ENCODE assay signal across 21 mouse cellular contexts in genomic region chr1:40233621-40234020, GRCm38 (mm10). TPM values are rescaled to one million over a fixed set of nuclear protein-coding genes. Genes with fewer than 3 reads are reported as not detected.
DNase-seq lines count a peak whose midpoint lies in the region; ATAC-seq and TF ChIP-seq lines count a peak whose summit lies in the region.
"Had no signal": no experiment of that assay in that cellular context is flagged by ENCODE, and none has a peak within 500 bp of the region (broad histone marks: within the 10 kb centered on the region; RNA-seq: fewer than 3 reads in every experiment).

No protein-coding gene starts in this region.

- H3K4me3 ChIP-seq in heart, postnatal 0 days (ENCODE audit: low read depth, low read length) = no peak overlapping the region
- H3K4me3 ChIP-seq in heart, embryonic 11.5 days (ENCODE audit: low read depth, low read length) = no peak overlapping the region
- H3K4me3 ChIP-seq in liver, embryonic 13.5 days (replicated peaks) = no peak overlapping the region
- H3K4me3 ChIP-seq in liver, embryonic 12.5 days = no peak overlapping the region
- no peak overlapping the region for H3K4me3 ChIP-seq in limb, embryonic 12.5 days (replicated peaks)
- H3K4me3 ChIP-seq: embryonic facial prominence, embryonic 10.5 days; erythroblast, embryonic 14.5 days; heart, adult 2 months; left cerebral cortex, adult 2 months had no signal

- H3K4me1 ChIP-seq in heart, postnatal 0 days (ENCODE audit: control insufficient read depth, insufficient read depth) = no peaks in the 10 kb centered on the region
- H3K4me1 ChIP-seq in heart, embryonic 11.5 days (ENCODE audit: control insufficient read depth, insufficient read depth, low read length) = peaks cover 11% of the 10 kb centered on the region; the same call in 1 of the 2 replicates
- peaks cover 47% of the 10 kb centered on the region for H3K4me1 ChIP-seq in liver, embryonic 13.5 days (replicated peaks)
- peaks cover 46% of the 10 kb centered on the region for H3K4me1 ChIP-seq in liver, embryonic 12.5 days
- H3K4me1 ChIP-seq in limb, embryonic 12.5 days (replicated peaks) = peaks cover 28% of the 10 kb centered on the region

- 0 out of 2 replicates have a peak overlapping the region, but pooled peaks have one; percentile 16 for H3K27ac ChIP-seq in heart, postnatal 0 days (ENCODE audit: low read depth)
- no peak overlapping the region for H3K27ac ChIP-seq in heart, embryonic 11.5 days (ENCODE audit: low read depth, low read length)
- H3K27ac ChIP-seq in liver, embryonic 13.5 days = peak overlapping the region; percentile 36; the same call in 1 of the 2 replicates
- H3K27ac ChIP-seq in liver, embryonic 12.5 days = no peak overlapping the region
- H3K27ac ChIP-seq in limb, embryonic 12.5 days = peak overlapping the region; percentile 53
- H3K27ac ChIP-seq: embryonic facial prominence, embryonic 10.5 days; heart, adult 2 months; left cerebral cortex, adult 2 months; macrophage had no signal

- no peak overlapping the region for H3K4me2 ChIP-seq in heart, postnatal 0 days (ENCODE audit: low read depth, low read length)
- no peak overlapping the region for H3K4me2 ChIP-seq in heart, embryonic 11.5 days
- no peak overlapping the region for H3K4me2 ChIP-seq in liver, embryonic 13.5 days
- H3K4me2 ChIP-seq in liver, embryonic 12.5 days = no peak overlapping the region
- no peak overlapping the region for H3K4me2 ChIP-seq in limb, embryonic 12.5 days
- H3K4me2 ChIP-seq: midbrain, embryonic 11.5 days had no signal

- no peak for TF ChIP-seq EP300 in heart, postnatal 0 days (IDR thresholded peaks at IDR 0.05; ENCODE audit: low read depth)

- no peak overlapping the region for H3K9ac ChIP-seq in heart, postnatal 0 days (replicated peaks; ENCODE audit: low read depth, low read length)
- H3K9ac ChIP-seq in heart, embryonic 11.5 days (ENCODE audit: low read depth, low read length) = no peak overlapping the region
- H3K9ac ChIP-seq in liver, embryonic 13.5 days = no peak overlapping the region
- H3K9ac ChIP-seq in liver, embryonic 12.5 days = no peak overlapping the region
- H3K9ac ChIP-seq in limb, embryonic 12.5 days (replicated peaks) = no peak overlapping the region

- H3K9me3 ChIP-seq in heart, postnatal 0 days (replicated peaks; ENCODE audit: control insufficient read depth, low read length) = no peaks in the 10 kb centered on the region
- H3K9me3 ChIP-seq in heart, embryonic 11.5 days (replicated peaks; ENCODE audit: control insufficient read depth, low read length) = no peaks in the 10 kb centered on the region
- H3K9me3 ChIP-seq in liver, embryonic 13.5 days (replicated peaks) = no peaks in the 10 kb centered on the region
- no peaks in the 10 kb centered on the region for H3K9me3 ChIP-seq in liver, embryonic 12.5 days (replicated peaks)
- H3K9me3 ChIP-seq in limb, embryonic 12.5 days = no peaks in the 10 kb centered on the region
- H3K9me3 ChIP-seq: embryonic facial prominence, embryonic 10.5 days had no signal

- no peak for TF ChIP-seq CTCF in heart, postnatal 0 days (IDR thresholded peaks at IDR 0.05; ENCODE audit: low read depth)

- no peak for DNase-seq in heart, postnatal 0 days (ENCODE audit: low spot score)
- no peak for DNase-seq in liver, embryonic 13.5 days
- peak; percentile 81 for DNase-seq in 3T3-L1 (ENCODE audit: low read depth, low spot score)
- no peak for DNase-seq in right cerebral cortex, postnatal 36 days (ENCODE audit: low spot score in 2 of 2)
- no peak for DNase-seq in ovary, postnatal 14 days (ENCODE audit: low spot score)
- DNase-seq: adrenal gland, postnatal 25 days; cerebellum, adult 18-20 months; heart, adult 2 months; heart, postnatal 36 days; kidney, postnatal 14 days; thymus, adult 2 months had no signal

- WGBS in heart, postnatal 0 days = 73% methylated on average over 3 of the region's 3 CpGs
- WGBS in heart, embryonic 11.5 days (ENCODE audit: insufficient replicate concordance) = 68% methylated on average over 3 of the region's 3 CpGs
- WGBS in liver, embryonic 13.5 days (ENCODE audit: insufficient replicate concordance) = 61% methylated on average over 3 of the region's 3 CpGs
- WGBS in liver, embryonic 12.5 days (ENCODE audit: insufficient replicate concordance) = 59% methylated on average over 3 of the region's 3 CpGs
- 48% methylated on average over 3 of the region's 3 CpGs for WGBS in limb, embryonic 12.5 days

- no peaks in the 10 kb centered on the region for H3K36me3 ChIP-seq in heart, postnatal 0 days (replicated peaks; ENCODE audit: control insufficient read depth, insufficient read depth, low read length)
- H3K36me3 ChIP-seq in heart, embryonic 11.5 days (ENCODE audit: control insufficient read depth, insufficient read depth, low read length) = no peaks in the 10 kb centered on the region
- H3K36me3 ChIP-seq in liver, embryonic 13.5 days = no peaks in the 10 kb centered on the region
- H3K36me3 ChIP-seq in liver, embryonic 12.5 days = no peaks in the 10 kb centered on the region
- H3K36me3 ChIP-seq in limb, embryonic 12.5 days = no peaks in the 10 kb centered on the region
- H3K36me3 ChIP-seq: embryonic facial prominence, embryonic 10.5 days had no signal

- H3K27me3 ChIP-seq in heart, postnatal 0 days (ENCODE audit: control insufficient read depth, insufficient read depth, low read length) = no peaks in the 10 kb centered on the region
- H3K27me3 ChIP-seq in heart, embryonic 11.5 days (ENCODE audit: control insufficient read depth, insufficient read depth, low read length) = no peaks in the 10 kb centered on the region
- H3K27me3 ChIP-seq in liver, embryonic 13.5 days = no peaks in the 10 kb centered on the region
- H3K27me3 ChIP-seq in liver, embryonic 12.5 days (replicated peaks) = no peaks in the 10 kb centered on the region
- H3K27me3 ChIP-seq in limb, embryonic 12.5 days = no peaks in the 10 kb centered on the region

- ATAC-seq in heart, postnatal 0 days (ENCODE audit: insufficient read depth, low read depth) = no peak
- ATAC-seq in heart, embryonic 11.5 days (replicated peaks; ENCODE audit: insufficient number of reproducible peaks, low FRiP score, low TSS enrichment) = no peak
- no peak for ATAC-seq in liver, embryonic 13.5 days (ENCODE audit: low read depth)
- no peak for ATAC-seq in liver, embryonic 12.5 days
- ATAC-seq in limb, embryonic 12.5 days (ENCODE audit: insufficient number of reproducible peaks, insufficient read depth, low FRiP score, low TSS enrichment, low read depth) = no peak
- ATAC-seq: forebrain, embryonic 14.5 days; hindbrain, embryonic 16.5 days had no signal

RNA-seq across cellular contexts. Expression of gene Il1r1, which starts 8.7 kb away (rescaled TPM):
- 4.7 and 5.2 TPM in 2 replicates for total RNA-seq in heart, postnatal 0 days (2014; rRNA removed; ENCODE audit: low replicate concordance)
- 5.1 and 5.6 TPM in 2 replicates for polyA plus RNA-seq in heart, postnatal 0 days (2015; fragmentation: Nextera tagmentation; extraction: Ambion mirVana)
- polyA plus RNA-seq in heart, embryonic 11.5 days (2014; fragmentation: Nextera tagmentation; extraction: Ambion mirVana) = 7.9 and 9.8 TPM in 2 replicates
- 9.2 and 12.3 TPM in 2 replicates for polyA plus RNA-seq in liver, embryonic 13.5 days (2015; fragmentation: Nextera tagmentation; extraction: Ambion mirVana)
- polyA plus RNA-seq in liver, embryonic 12.5 days (2016; fragmentation: Nextera tagmentation; extraction: Ambion mirVana) = 15.7 and 17.8 TPM in 2 replicates
- polyA plus RNA-seq in limb, embryonic 12.5 days (2016; fragmentation: Nextera tagmentation; extraction: Ambion mirVana) = 4.0 and 4.1 TPM in 2 replicates

Comparison
In these comparisons a context has a peak if more than half of its experiments do, and no peak if none do; other contexts are left out.
1. H3K27ac ChIP-seq: peak in heart, postnatal 0 days (single experiment), liver, embryonic 13.5 days (single experiment) and limb, embryonic 12.5 days (single experiment); none in heart, embryonic 11.5 days (single experiment) and liver, embryonic 12.5 days (single experiment).